Mouse (Mus musculus): ENCODE data around the gene Man2a1. TPM values are rescaled to one million over a fixed set of nuclear protein-coding genes. Genes with fewer than 3 reads are reported as not detected.

Man2a1 gene
- polyA plus RNA-seq, 1 experiment, result 28.4 TPM

- no peaks in the 10 kb centered on the region for H3K27me3 ChIP-seq (ENCODE audit: control insufficient read depth, insufficient read depth, low read length)
- H3K4me1 ChIP-seq (ENCODE audit: control insufficient read depth, insufficient read depth, low read length), result peaks cover 15% of the 10 kb centered on the region
- H3K36me3 ChIP-seq (ENCODE audit: control insufficient read depth, insufficient read depth, low read length), result no peaks in the 10 kb centered on the region
- TF ChIP-seq POLR2A (IDR thresholded peaks at IDR 0.05; ENCODE audit: control insufficient read depth, low read depth, low read length) (no peak), CTCF (IDR thresholded peaks at IDR 0.05; ENCODE audit: control insufficient read depth, insufficient read depth, insufficient replicate concordance, low read depth, low read length) (no peak)
- peak overlapping the region; percentile 39; the same call in 1 of the 2 replicates for H3K4me3 ChIP-seq (ENCODE audit: control insufficient read depth, low read depth, low read length)
- no peak overlapping the region for H3K27ac ChIP-seq (ENCODE audit: control insufficient read depth, insufficient read depth, low read depth, low read length)
Observed at GRCm38 (mm10) chr17:64603134-64603533, 2.6 kb downstream of the Man2a1 start.

GRCm38 (mm10) chr17:64603534-64603933 lies 3.0 kb downstream of the Man2a1 start:
- Histone ChIP-seq H3K27ac (ENCODE audit: control insufficient read depth, insufficient read depth, low read depth, low read length) (no peak overlapping the region), H3K27me3 (ENCODE audit: control insufficient read depth, insufficient read depth, low read length) (no peaks in the 10 kb centered on the region), H3K36me3 (ENCODE audit: control insufficient read depth, insufficient read depth, low read length) (no peaks in the 10 kb centered on the region), H3K4me1 (ENCODE audit: control insufficient read depth, insufficient read depth, low read length) (peaks cover 15% of the 10 kb centered on the region), H3K4me3 (ENCODE audit: control insufficient read depth, low read depth, low read length) (no peak overlapping the region; the same call in 1 of the 2 replicates)
- TF ChIP-seq POLR2A (IDR thresholded peaks at IDR 0.05; ENCODE audit: control insufficient read depth, low read depth, low read length) (no peak), CTCF (IDR thresholded peaks at IDR 0.05; ENCODE audit: control insufficient read depth, insufficient read depth, insufficient replicate concordance, low read depth, low read length) (no peak)

GRCm38 (mm10) chr17:64604163-64604562 lies 3.6 kb downstream of the Man2a1 start:
- Histone ChIP-seq H3K27ac (ENCODE audit: control insufficient read depth, insufficient read depth, low read depth, low read length) (no peak overlapping the region), H3K4me3 (ENCODE audit: control insufficient read depth, low read depth, low read length) (no peak overlapping the region)

GRCm38 (mm10) chr17:64608228-64608627 lies 7.7 kb downstream of the Man2a1 start:
- no peaks in the 10 kb centered on the region for H3K4me1 ChIP-seq (ENCODE audit: control insufficient read depth, insufficient read depth, low read length)
- no peaks in the 10 kb centered on the region for H3K36me3 ChIP-seq (ENCODE audit: control insufficient read depth, insufficient read depth, low read length)
- no peaks in the 10 kb centered on the region for H3K27me3 ChIP-seq (ENCODE audit: control insufficient read depth, insufficient read depth, low read length)
- no peak overlapping the region for H3K4me3 ChIP-seq (ENCODE audit: control insufficient read depth, low read depth, low read length)
- no peak for TF ChIP-seq POLR2A (IDR thresholded peaks at IDR 0.05; ENCODE audit: control insufficient read depth, low read depth, low read length)
- no peak for TF ChIP-seq CTCF (IDR thresholded peaks at IDR 0.05; ENCODE audit: control insufficient read depth, insufficient read depth, insufficient replicate concordance, low read depth, low read length)
- no peak overlapping the region for H3K27ac ChIP-seq (ENCODE audit: control insufficient read depth, insufficient read depth, low read depth, low read length)

More at GRCm38 (mm10) chr17:64604163-64604562, 3.6 kb downstream of the Man2a1 start:
- peaks cover 15% of the 10 kb centered on the region for H3K4me1 ChIP-seq (ENCODE audit: control insufficient read depth, insufficient read depth, low read length)
- no peaks in the 10 kb centered on the region for H3K27me3 ChIP-seq (ENCODE audit: control insufficient read depth, insufficient read depth, low read length)
- no peak for TF ChIP-seq POLR2A (IDR thresholded peaks at IDR 0.05; ENCODE audit: control insufficient read depth, low read depth, low read length)
- no peak for TF ChIP-seq CTCF (IDR thresholded peaks at IDR 0.05; ENCODE audit: control insufficient read depth, insufficient read depth, insufficient replicate concordance, low read depth, low read length)
- no peaks in the 10 kb centered on the region for H3K36me3 ChIP-seq (ENCODE audit: control insufficient read depth, insufficient read depth, low read length)

GRCm38 (mm10) chr17:64608923-64609598 lies 8.5 kb downstream of the Man2a1 start:
- no peak for TF ChIP-seq CTCF (IDR thresholded peaks at IDR 0.05; ENCODE audit: control insufficient read depth, insufficient read depth, insufficient replicate concordance, low read depth, low read length)
- no peak for TF ChIP-seq POLR2A (IDR thresholded peaks at IDR 0.05; ENCODE audit: control insufficient read depth, low read depth, low read length)
- Histone ChIP-seq H3K27me3 (ENCODE audit: control insufficient read depth, insufficient read depth, low read length) (no peaks in the 10 kb centered on the region), H3K4me3 (ENCODE audit: control insufficient read depth, low read depth, low read length) (no peak overlapping the region), H3K36me3 (ENCODE audit: control insufficient read depth, insufficient read depth, low read length) (no peaks in the 10 kb centered on the region), H3K4me1 (ENCODE audit: control insufficient read depth, insufficient read depth, low read length) (no peaks in the 10 kb centered on the region), H3K27ac (ENCODE audit: control insufficient read depth, insufficient read depth, low read depth, low read length) (no peak overlapping the region)

GRCm38 (mm10) chr17:64609741-64610140 lies 9.2 kb downstream of the Man2a1 start:
- no peaks in the 10 kb centered on the region for H3K36me3 ChIP-seq (ENCODE audit: control insufficient read depth, insufficient read depth, low read length)
- no peak overlapping the region for H3K4me3 ChIP-seq (ENCODE audit: control insufficient read depth, low read depth, low read length)
- no peaks in the 10 kb centered on the region for H3K27me3 ChIP-seq (ENCODE audit: control insufficient read depth, insufficient read depth, low read length)
- no peaks in the 10 kb centered on the region for H3K4me1 ChIP-seq (ENCODE audit: control insufficient read depth, insufficient read depth, low read length)
- no peak overlapping the region for H3K27ac ChIP-seq (ENCODE audit: control insufficient read depth, insufficient read depth, low read depth, low read length)
- no peak for TF ChIP-seq POLR2A (IDR thresholded peaks at IDR 0.05; ENCODE audit: control insufficient read depth, low read depth, low read length)
- no peak for TF ChIP-seq CTCF (IDR thresholded peaks at IDR 0.05; ENCODE audit: control insufficient read depth, insufficient read depth, insufficient replicate concordance, low read depth, low read length)

GRCm38 (mm10) chr17:64611426-64611825 lies 10.9 kb downstream of the Man2a1 start:
- Histone ChIP-seq H3K27me3 (ENCODE audit: control insufficient read depth, insufficient read depth, low read length) (no peaks in the 10 kb centered on the region), H3K36me3 (ENCODE audit: control insufficient read depth, insufficient read depth, low read length) (no peaks in the 10 kb centered on the region), H3K27ac (ENCODE audit: control insufficient read depth, insufficient read depth, low read depth, low read length) (no peak overlapping the region), H3K4me3 (ENCODE audit: control insufficient read depth, low read depth, low read length) (no peak overlapping the region), H3K4me1 (ENCODE audit: control insufficient read depth, insufficient read depth, low read length) (no peaks in the 10 kb centered on the region)
- TF ChIP-seq CTCF (IDR thresholded peaks at IDR 0.05; ENCODE audit: control insufficient read depth, insufficient read depth, insufficient replicate concordance, low read depth, low read length), result no peak
- no peak for TF ChIP-seq POLR2A (IDR thresholded peaks at IDR 0.05; ENCODE audit: control insufficient read depth, low read depth, low read length)

Measured in testis, adult 2 months (tissue).